Mouse (Mus musculus) testis, adult 2 months (tissue): Measurements from ENCODE around the gene Zfp444.

Experiments
- CTCF ChIP-seq: fragments of 200-500 bp; IDR thresholded peaks from 2 replicates; pipeline ENCODE4 v1.5.1; 2012; ENCODE audit warnings: low read depth, mild to moderate bottlenecking, inconsistent platforms, low read length, moderate library complexity; ENCODE audit not compliant: control insufficient read depth, insufficient read depth, insufficient replicate concordance
- POLR2A ChIP-seq: fragments of 200-500 bp; IDR thresholded peaks from 2 replicates; pipeline ENCODE4 v1.6.1; 2012; ENCODE audit warnings: low read depth, mild to moderate bottlenecking, inconsistent platforms, low read length, moderate library complexity; ENCODE audit not compliant: control insufficient read depth

DNA sequence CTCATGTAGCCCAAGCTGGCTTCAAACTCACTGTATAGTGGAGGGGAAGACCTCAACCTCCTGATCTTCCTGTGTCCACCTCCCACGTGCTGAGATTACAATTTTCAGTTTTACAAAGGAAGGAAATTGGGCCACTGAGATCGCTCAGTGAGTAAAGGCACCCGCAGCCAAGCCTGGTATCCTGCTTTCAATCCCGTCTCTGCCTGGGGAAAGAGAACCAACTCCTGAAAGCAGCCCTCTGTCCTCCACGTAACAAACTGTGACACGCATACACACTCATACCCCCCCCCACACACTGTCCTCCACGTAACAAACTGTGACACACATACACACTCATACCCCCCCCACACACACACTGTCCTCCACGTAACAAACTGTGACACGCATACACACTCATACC, 1.6 kb upstream of the Zfp444 start:
- no peak for TF ChIP-seq CTCF
- TF ChIP-seq POLR2A = no peak
